In genomic region chr16:90933534-90934176, GRCm38 (mm10) we compare ENCODE assay signal across 9 mouse cellular contexts. TPM values are rescaled to one million over a fixed set of nuclear protein-coding genes. Genes with fewer than 3 reads are reported as not detected.
DNase-seq lines count a peak whose midpoint lies in the region; ATAC-seq and TF ChIP-seq lines count a peak whose summit lies in the region.
"Had no signal": no experiment of that assay in that cellular context is flagged by ENCODE, and none has a peak within 500 bp of the region (broad histone marks: within the 10 kb centered on the region; RNA-seq: fewer than 3 reads in every experiment).

No protein-coding gene starts in this region.

- TF ChIP-seq EP300 in heart, adult 2 months (IDR thresholded peaks at IDR 0.05; ENCODE audit: insufficient read depth, low read depth, low read length), result no peak

- no peaks in the 10 kb centered on the region for H3K9me3 ChIP-seq in forebrain, embryonic 14.5 days (replicated peaks; ENCODE audit: control insufficient read depth, low read length)
- no peaks in the 10 kb centered on the region for H3K9me3 ChIP-seq in liver, embryonic 15.5 days (replicated peaks)

- no peaks in the 10 kb centered on the region for H3K36me3 ChIP-seq in heart, adult 2 months (ENCODE audit: control insufficient read depth, insufficient read depth, low read length)
- peaks cover 19% of the 10 kb centered on the region for H3K36me3 ChIP-seq in forebrain, embryonic 14.5 days (ENCODE audit: control insufficient read depth, insufficient read depth, low read length)
- H3K36me3 ChIP-seq in liver, embryonic 15.5 days (replicated peaks), result peaks cover 21% of the 10 kb centered on the region

- no peak for ATAC-seq in forebrain, embryonic 14.5 days
- ATAC-seq in liver, embryonic 15.5 days (ENCODE audit: insufficient read depth), result no peak

- peak overlapping the region; percentile 92 for H3K27ac ChIP-seq in heart, adult 2 months
- H3K27ac ChIP-seq in forebrain, embryonic 14.5 days (ENCODE audit: low read depth, low read length), result peak overlapping the region; percentile 80; the same call in 1 of the 2 replicates
- peak overlapping the region; percentile 80 for H3K27ac ChIP-seq in liver, embryonic 15.5 days (replicated peaks)

- H3K4me1 ChIP-seq in heart, adult 2 months (ENCODE audit: control insufficient read depth, insufficient read depth, low read length), result no peaks in the 10 kb centered on the region
- H3K4me1 ChIP-seq in forebrain, embryonic 14.5 days (ENCODE audit: control insufficient read depth, insufficient read depth, low read length), result no peaks in the 10 kb centered on the region
- H3K4me1 ChIP-seq in liver, embryonic 15.5 days (replicated peaks), result peaks cover 23% of the 10 kb centered on the region

- WGBS in heart, adult 2 months, result 26% methylated on average over 13 of the region's 13 CpGs
- WGBS in forebrain, embryonic 14.5 days, result 29% methylated on average over 13 of the region's 13 CpGs
- WGBS in liver, embryonic 15.5 days (ENCODE audit: insufficient replicate concordance), result 30% methylated on average over 13 of the region's 13 CpGs

- DNase-seq in heart, adult 2 months, result no peak
- no peak for DNase-seq in heart, postnatal 4 days
- DNase-seq in B cell, adult 2 months, result peak; percentile 6 to 15
- no peak for DNase-seq in forebrain, embryonic 14.5 days (ENCODE audit: low spot score)
- no peak for DNase-seq in right cerebral cortex, postnatal 10 days (ENCODE audit: low spot score in 2 of 2)
- no peak for DNase-seq in spleen, postnatal 10 days (ENCODE audit: low spot score in 2 of 2)
- DNase-seq in right cerebral cortex, adult 18-20 months, result no peak

- H3K4me3 ChIP-seq in heart, adult 2 months, result peak overlapping the region; percentile 90
- peak overlapping the region; percentile 87 for H3K4me3 ChIP-seq in forebrain, embryonic 14.5 days (ENCODE audit: low read depth, low read length)
- peak overlapping the region; percentile 84 for H3K4me3 ChIP-seq in liver, embryonic 15.5 days (replicated peaks)

- no peak for TF ChIP-seq CTCF in heart, adult 2 months (IDR thresholded peaks at IDR 0.05)

- no peaks in the 10 kb centered on the region for H3K27me3 ChIP-seq in heart, adult 2 months (ENCODE audit: control insufficient read depth, insufficient read depth, low read length)
- H3K27me3 ChIP-seq in forebrain, embryonic 14.5 days (replicated peaks; ENCODE audit: control insufficient read depth, insufficient read depth, low read length), result no peaks in the 10 kb centered on the region
- H3K27me3 ChIP-seq in liver, embryonic 15.5 days, result no peaks in the 10 kb centered on the region
- H3K27me3 ChIP-seq: Patski had no signal

- H3K79me2 ChIP-seq in heart, adult 2 months (replicated peaks; ENCODE audit: control insufficient read depth, insufficient read depth, low read length), result no peaks in the 10 kb centered on the region

- H3K4me2 ChIP-seq in forebrain, embryonic 14.5 days (ENCODE audit: low read length), result peak overlapping the region; percentile 75
- H3K4me2 ChIP-seq in liver, embryonic 15.5 days, result peak overlapping the region; percentile 96

- TF ChIP-seq POLR2A in heart, adult 2 months (IDR thresholded peaks at IDR 0.05; ENCODE audit: insufficient read depth, low read depth, low read length), result no peak

- intact Hi-C loops in heart, adult 2 months (cut with DNase I), result loop anchor here (5.0 kb wide), 1 partner anchor 121 kb away; the partner anchor contains the start of gene Urb1

- peak overlapping the region; percentile 83 for H3K9ac ChIP-seq in heart, adult 2 months (ENCODE audit: low read depth, low read length)
- peak overlapping the region; percentile 86 for H3K9ac ChIP-seq in forebrain, embryonic 14.5 days (ENCODE audit: low read length)
- peak overlapping the region; percentile 78 for H3K9ac ChIP-seq in liver, embryonic 15.5 days

RNA-seq across cellular contexts. Expression of gene Cfap298, which starts 1.3 kb away (rescaled TPM):
- total RNA-seq in heart, adult 2 months (2021), result 10 to 100 TPM; 24.2 to 27.5 TPM
- 8.2 TPM in 2 replicates for polyA plus RNA-seq in heart, adult 2 months (2012; rRNA removed)
- 10 to 100 TPM; 26.2 to 32.8 TPM for total RNA-seq in heart, postnatal 4 days (2021)
- polyA plus RNA-seq in forebrain, embryonic 14.5 days (2014; fragmentation: Nextera tagmentation; extraction: Ambion mirVana), result 49.0 and 60.0 TPM in 2 replicates
- 17.3 and 18.1 TPM in 2 replicates for polyA plus RNA-seq in liver, embryonic 15.5 days (2015; fragmentation: Nextera tagmentation; extraction: Ambion mirVana)

Comparison
In these comparisons a context has a peak if more than half of its experiments do, and no peak if none do; other contexts are left out.
1. DNase-seq: peak in B cell, adult 2 months (2 of 2); none in heart, adult 2 months (0 of 2), heart, postnatal 4 days (single experiment), forebrain, embryonic 14.5 days (single experiment), right cerebral cortex, postnatal 10 days (0 of 2), spleen, postnatal 10 days (0 of 2) and right cerebral cortex, adult 18-20 months (single experiment).
2. Peak in every context shown above with its lines, with median percentiles within 50 percentile points of each other: H3K27ac ChIP-seq, H3K4me3 ChIP-seq and H3K9ac ChIP-seq.